Mouse (Mus musculus) adrenal gland, adult (tissue): ENCODE measurements around the gene Rhbg.

ENCODE experiments used
- DNase-seq, 2 experiments: peaks; one replicate each; pipeline ENCODE4 v3.0.0; 2022 to 2023; ENCODE audit warnings: low spot score in 1 of 2; ENCODE audit not compliant: inconsistent age in 2 of 2

The Rhbg gene

GRCm38 (mm10) chr3:88262346-88262745 is 7.8 kb upstream of the Rhbg start:
- no peak for DNase-seq

GRCm38 (mm10) chr3:88256382-88256781 is 1.9 kb upstream of the Rhbg start:
- no peak for DNase-seq

GRCm38 (mm10) chr3:88255950-88256349 is 1.4 kb upstream of the Rhbg start:
- DNase-seq: no peak

- DNase-seq: peak; percentile 32 to 52
These were observed 1.8 kb downstream of the Rhbg start for GRCm38 (mm10) chr3:88252739-88253138.

GRCm38 (mm10) chr3:88248406-88248805 is 6.1 kb downstream of the Rhbg start:
- no peak for DNase-seq

GRCm38 (mm10) chr3:88247666-88248065 is 6.8 kb downstream of the Rhbg start:
- DNase-seq: no peak

- DNase-seq: peak; percentile 75 to 90
These were observed 8.7 kb downstream of the Rhbg start for GRCm38 (mm10) chr3:88245811-88246210.

GRCm38 (mm10) chr3:88244071-88244470 is 10.4 kb downstream of the Rhbg start:
- peak in 1 of 2 experiments; percentile 81 for DNase-seq

GRCm38 (mm10) chr3:88242531-88242930 is 12.0 kb downstream of the Rhbg start:
- peak; percentile 75 to 92 for DNase-seq

- DNase-seq: no peak
These were observed 13.3 kb downstream of the Rhbg start for GRCm38 (mm10) chr3:88241045-88241786.

- no peak for DNase-seq
These were observed 15.1 kb downstream of the Rhbg start for GRCm38 (mm10) chr3:88239446-88239845.

GRCm38 (mm10) chr3:88238866-88239391 is 15.6 kb downstream of the Rhbg start:
- DNase-seq: no peak

- peak; percentile 64 to 83 for DNase-seq
These were observed 16.8 kb downstream of the Rhbg start for GRCm38 (mm10) chr3:88237556-88238194.

GRCm38 (mm10) chr3:88237161-88237555 is 17.4 kb downstream of the Rhbg start:
- no peak for DNase-seq

- DNase-seq: no peak
These were observed 18.9 kb downstream of the Rhbg start for GRCm38 (mm10) chr3:88235616-88236015.

GRCm38 (mm10) chr3:88235216-88235615 is 19.3 kb downstream of the Rhbg start:
- no peak for DNase-seq

- no peak for DNase-seq
These were observed 20.5 kb downstream of the Rhbg start for GRCm38 (mm10) chr3:88234041-88234440.

- DNase-seq: no peak
These were observed 21.5 kb downstream of the Rhbg start for GRCm38 (mm10) chr3:88232851-88233649.

GRCm38 (mm10) chr3:88232301-88232702 is 22.2 kb downstream of the Rhbg start:
- no peak for DNase-seq

GRCm38 (mm10) chr3:88231061-88231641 is 23.4 kb downstream of the Rhbg start:
- no peak for DNase-seq
